Mouse (Mus musculus) cortical plate, adult 2 months (tissue): ENCODE results near the gene Denr.

ENCODE experiments used
- CTCF ChIP-seq: fragments of 200-500 bp; IDR thresholded peaks from 2 replicates; pipeline ENCODE4 v1.5.1; 2011; ENCODE audit warnings: mild to moderate bottlenecking, control low read depth, low read length; ENCODE audit not compliant: insufficient read depth; ENCODE audit errors: extremely low read depth
- POLR2A ChIP-seq: fragments of 200-500 bp; IDR thresholded peaks from 2 replicates; pipeline ENCODE4 v1.6.1; 2011; ENCODE audit warnings: mild to moderate bottlenecking, low read length, control low read depth; ENCODE audit not compliant: insufficient read depth; ENCODE audit errors: extremely low read depth

DNA sequence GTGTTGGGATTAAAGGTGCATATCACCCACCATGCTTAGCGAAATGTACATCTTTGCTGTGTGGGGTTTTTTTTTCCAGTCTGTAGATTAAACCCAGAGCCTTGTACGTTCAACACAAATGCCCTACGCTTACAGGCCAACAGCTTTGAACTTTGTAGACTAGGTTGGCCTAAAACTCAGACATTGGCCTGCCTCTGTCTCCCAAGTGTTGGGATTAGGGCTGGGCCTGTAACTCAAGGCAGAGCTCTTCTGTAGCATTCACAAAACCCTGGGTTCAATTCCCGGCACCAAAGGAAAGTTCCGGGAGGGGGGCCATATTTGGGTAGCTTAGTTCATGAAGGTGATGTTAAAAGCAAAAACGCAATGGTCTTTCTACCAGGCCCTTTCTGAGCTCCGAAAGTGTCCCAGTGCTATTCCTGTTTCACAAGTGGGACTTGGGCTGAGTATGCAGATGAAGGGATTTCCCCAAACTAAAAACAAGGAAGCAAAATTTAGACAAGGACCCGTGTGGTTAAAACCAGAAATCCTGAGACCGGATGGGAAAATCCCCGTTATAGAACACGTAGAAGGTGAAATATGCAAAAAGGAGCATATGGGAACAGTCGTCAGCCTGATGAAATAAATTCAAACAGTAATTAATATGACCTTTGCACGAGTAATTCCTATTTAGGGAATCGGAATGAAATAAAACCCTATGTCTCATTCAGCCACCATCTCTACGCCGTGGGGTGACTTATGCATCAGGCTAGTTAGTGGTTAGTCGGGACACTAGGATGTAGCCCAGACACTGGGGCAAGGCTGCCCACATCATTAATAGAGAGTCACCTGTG, 614 bp upstream of the Denr start:
- TF ChIP-seq CTCF (no peak), POLR2A (no peak)
